Mouse (Mus musculus) embryonic facial prominence, embryonic 15.5 days (tissue): ENCODE results near the gene Vars2. TPM values are rescaled to one million over a fixed set of nuclear protein-coding genes. Genes with fewer than 3 reads are reported as not detected.

Experiments used
- ATAC-seq: fragments of 200-750 bp; cut with Nextera tagmentation; 2 replicates; pipeline ENCODE4 v1.8.0; 2017; ENCODE audit warnings: low read depth, moderate TSS enrichment; ENCODE audit not compliant: insufficient number of reproducible peaks, low FRiP score, low TSS enrichment
- H3K27ac ChIP-seq: fragments of 300-500 bp; sonication (generic); replicated peaks from 2 replicates; pipeline ENCODE4 v1.5.1; 2015; ENCODE audit warnings: mild to moderate bottlenecking, inconsistent platforms
- H3K27me3 ChIP-seq: fragments of 300-500 bp; sonication (generic); 2 replicates; pipeline ENCODE4 v1.6.1; 2015; ENCODE audit warnings: inconsistent platforms
- H3K36me3 ChIP-seq: fragments of 300-500 bp; sonication (generic); 2 replicates; pipeline ENCODE4 v1.6.1; 2015; ENCODE audit warnings: mild to moderate bottlenecking, inconsistent platforms
- H3K4me1 ChIP-seq: fragments of 300-500 bp; sonication (generic); 2 replicates; pipeline ENCODE4 v1.6.1; 2015; ENCODE audit warnings: inconsistent platforms
- H3K4me2 ChIP-seq: fragments of 300-500 bp; sonication (generic); replicated peaks from 2 replicates; pipeline ENCODE4 v1.6.1; 2015; ENCODE audit warnings: mild to moderate bottlenecking, inconsistent platforms
- H3K4me3 ChIP-seq: fragments of 300-500 bp; sonication (generic); replicated peaks from 2 replicates; pipeline ENCODE4 v1.5.1; 2015; ENCODE audit warnings: mild to moderate bottlenecking, inconsistent platforms
- H3K9ac ChIP-seq: fragments of 300-500 bp; sonication (generic); 2 replicates; pipeline ENCODE4 v1.6.1; 2015; ENCODE audit warnings: inconsistent platforms
- H3K9me3 ChIP-seq: fragments of 300-500 bp; sonication (generic); replicated peaks from 2 replicates; pipeline ENCODE4 v1.6.1; 2016; ENCODE audit warnings: inconsistent platforms
- WGBS: fragments of 180-500 bp; shearing (Covaris S2); methylation state at CpG from one replicate; pipeline ENCODE4 v1.1.7; 2015; 5-methylcytosine and 5-hydroxymethylcytosine counted together
- polyA plus RNA-seq: library from polyadenylated mRNA; unstranded; fragments of >200 nt; fragmentation: Nextera tagmentation; extraction: Ambion mirVana; gene quantifications from 2 replicates; pipeline ENCODE4 v1.2.1, GENCODE M21; 2015

The Vars2 gene
- polyA plus RNA-seq, 1 experiment from 2014 or later = 19.0 TPM

- 8% methylated on average over 16 of the region's 16 CpGs for WGBS
- Histone ChIP-seq H3K27ac (peak overlapping the region; percentile 99), H3K4me2 (peak overlapping the region; percentile 77), H3K36me3 (no peaks in the 10 kb centered on the region), H3K27me3 (no peaks in the 10 kb centered on the region), H3K9me3 (no peaks in the 10 kb centered on the region), H3K4me1 (peaks cover 69% of the 10 kb centered on the region), H3K9ac (peak overlapping the region; percentile 44; the same call in 1 of the 2 replicates), H3K4me3 (peak overlapping the region; percentile 61)
- ATAC-seq = 0 out of 2 replicates have a peak, but pooled peaks have one; percentile 2
Measured at GRCm38 (mm10) chr17:35701978-35702461, 34.6 kb upstream of the Vars2 start.

- Histone ChIP-seq H3K4me1 (peaks cover 73% of the 10 kb centered on the region), H3K27ac (peak overlapping the region; percentile 99)
- 1% methylated on average over 16 of the region's 16 CpGs for WGBS
Measured at GRCm38 (mm10) chr17:35701203-35701977, 34.0 kb upstream of the Vars2 start.

GRCm38 (mm10) chr17:35700371-35700961 lies 33.1 kb upstream of the Vars2 start:
- Histone ChIP-seq H3K4me2 (peak overlapping the region; percentile 77), H3K4me1 (peaks cover 73% of the 10 kb centered on the region), H3K27me3 (no peaks in the 10 kb centered on the region), H3K4me3 (peak overlapping the region; percentile 61), H3K27ac (peak overlapping the region; percentile 99), H3K9ac (peak overlapping the region; percentile 44), H3K36me3 (peaks cover 5% of the 10 kb centered on the region), H3K9me3 (peaks cover 3% of the 10 kb centered on the region; the same call in 1 of the 2 replicates)
- under 1% methylated on average over 60 of the region's 66 CpGs for WGBS
- peak; percentile 87 for ATAC-seq

More at GRCm38 (mm10) chr17:35701203-35701977, 34.0 kb upstream of the Vars2 start:
- Histone ChIP-seq H3K27me3 (no peaks in the 10 kb centered on the region), H3K4me2 (peak overlapping the region; percentile 77), H3K4me3 (peak overlapping the region; percentile 61), H3K36me3 (no peaks in the 10 kb centered on the region), H3K9ac (peak overlapping the region; percentile 44), H3K9me3 (no peaks in the 10 kb centered on the region)
- no peak for ATAC-seq

- Histone ChIP-seq H3K9ac (peak overlapping the region; percentile 44), H3K4me2 (peak overlapping the region; percentile 77), H3K27me3 (no peaks in the 10 kb centered on the region), H3K9me3 (peaks cover 5% of the 10 kb centered on the region; the same call in 1 of the 2 replicates), H3K36me3 (peaks cover 10% of the 10 kb centered on the region), H3K27ac (peak overlapping the region; percentile 99), H3K4me1 (peaks cover 69% of the 10 kb centered on the region), H3K4me3 (peak overlapping the region; percentile 61)
- WGBS = 1% methylated on average over 19 of the region's 19 CpGs
- ATAC-seq = peak; percentile 5; the same call in 1 of the 2 replicates
Measured at GRCm38 (mm10) chr17:35699919-35700318, 32.5 kb upstream of the Vars2 start.

GRCm38 (mm10) chr17:35698501-35698883 lies 31.1 kb upstream of the Vars2 start:
- Histone ChIP-seq H3K9me3 (peaks cover 5% of the 10 kb centered on the region; the same call in 1 of the 2 replicates), H3K9ac (0 out of 2 replicates have a peak overlapping the region, but pooled peaks have one; percentile 9), H3K27me3 (no peaks in the 10 kb centered on the region), H3K27ac (peak overlapping the region; percentile 99), H3K4me2 (peak overlapping the region; percentile 77), H3K36me3 (peaks cover 14% of the 10 kb centered on the region), H3K4me3 (peak overlapping the region; percentile 61), H3K4me1 (peaks cover 55% of the 10 kb centered on the region)
- no peak for ATAC-seq
- WGBS = 31% methylated on average over 5 of the region's 5 CpGs

- peak overlapping the region; percentile 77 for H3K4me2 ChIP-seq
- H3K27me3 ChIP-seq = no peaks in the 10 kb centered on the region
- peak overlapping the region; percentile 37; the same call in 1 of the 2 replicates for H3K9ac ChIP-seq
- ATAC-seq = peak; percentile 55
- WGBS = 3% methylated on average over 16 of the region's 16 CpGs
- peaks cover 52% of the 10 kb centered on the region for H3K4me1 ChIP-seq
- H3K9me3 ChIP-seq = peaks cover 5% of the 10 kb centered on the region; the same call in 1 of the 2 replicates
- peak overlapping the region; percentile 99 for H3K27ac ChIP-seq
- peak overlapping the region; percentile 61 for H3K4me3 ChIP-seq
- H3K36me3 ChIP-seq = peaks cover 19% of the 10 kb centered on the region
Measured at GRCm38 (mm10) chr17:35697759-35698500, 30.5 kb upstream of the Vars2 start.

GRCm38 (mm10) chr17:35697429-35697758 lies 30.0 kb upstream of the Vars2 start:
- Histone ChIP-seq H3K4me2 (peak overlapping the region; percentile 77), H3K27ac (peak overlapping the region; percentile 99), H3K27me3 (no peaks in the 10 kb centered on the region), H3K4me3 (peak overlapping the region; percentile 61), H3K4me1 (peaks cover 47% of the 10 kb centered on the region), H3K9me3 (peaks cover 5% of the 10 kb centered on the region; the same call in 1 of the 2 replicates), H3K9ac (0 out of 2 replicates have a peak overlapping the region, but pooled peaks have one; percentile 37), H3K36me3 (peaks cover 25% of the 10 kb centered on the region)
- no peak for ATAC-seq
- 8% methylated on average over 1 of the region's 1 CpGs for WGBS

GRCm38 (mm10) chr17:35696691-35697090 lies 29.3 kb upstream of the Vars2 start:
- Histone ChIP-seq H3K4me3 (peak overlapping the region; percentile 61), H3K4me2 (peak overlapping the region; percentile 77), H3K4me1 (peaks cover 40% of the 10 kb centered on the region), H3K27me3 (no peaks in the 10 kb centered on the region), H3K36me3 (peaks cover 32% of the 10 kb centered on the region), H3K27ac (peak overlapping the region; percentile 99; the same call in 1 of the 2 replicates), H3K9ac (no peak overlapping the region), H3K9me3 (peaks cover 5% of the 10 kb centered on the region; the same call in 1 of the 2 replicates)
- ATAC-seq = no peak
- 8% methylated on average over 6 of the region's 6 CpGs for WGBS

- Histone ChIP-seq H3K27me3 (no peaks in the 10 kb centered on the region), H3K27ac (no peak overlapping the region), H3K9ac (no peak overlapping the region), H3K4me1 (peaks cover 33% of the 10 kb centered on the region), H3K4me2 (no peak overlapping the region), H3K4me3 (no peak overlapping the region), H3K9me3 (peaks cover 5% of the 10 kb centered on the region; the same call in 1 of the 2 replicates), H3K36me3 (peaks cover 46% of the 10 kb centered on the region)
- WGBS = 89% methylated on average over 2 of the region's 2 CpGs
- ATAC-seq = no peak
Measured at GRCm38 (mm10) chr17:35695289-35695688, 27.9 kb upstream of the Vars2 start.

GRCm38 (mm10) chr17:35693906-35694305 lies 26.5 kb upstream of the Vars2 start:
- no peak for ATAC-seq
- peaks cover 59% of the 10 kb centered on the region for H3K36me3 ChIP-seq
- WGBS = 88% methylated on average over 5 of the region's 5 CpGs

More at GRCm38 (mm10) chr17:35693906-35694305, 26.5 kb upstream of the Vars2 start:
- Histone ChIP-seq H3K27ac (no peak overlapping the region), H3K4me2 (no peak overlapping the region), H3K4me3 (no peak overlapping the region), H3K9ac (no peak overlapping the region), H3K9me3 (peaks cover 5% of the 10 kb centered on the region; the same call in 1 of the 2 replicates), H3K27me3 (no peaks in the 10 kb centered on the region), H3K4me1 (peaks cover 22% of the 10 kb centered on the region)
